Mouse (Mus musculus) midbrain, embryonic 16.5 days (tissue): ENCODE data around the gene Sdk1. TPM values are rescaled to one million over a fixed set of nuclear protein-coding genes. Genes with fewer than 3 reads are reported as not detected.

Experiments used
- ATAC-seq: fragments of 200-750 bp; cut with Nextera tagmentation; 2 replicates; pipeline ENCODE4 v1.8.0; 2017; ENCODE audit warnings: moderate TSS enrichment
- H3K27ac ChIP-seq: fragments of 300-500 bp; sonication (generic); 2 replicates; pipeline ENCODE4 v1.5.1; 2014; ENCODE audit warnings: mild to moderate bottlenecking, low read length, mixed read lengths
- H3K27me3 ChIP-seq: fragments of 300-500 bp; sonication (generic); 2 replicates; pipeline ENCODE4 v1.6.1; 2014; ENCODE audit warnings: low read depth, low read length, mixed read lengths; ENCODE audit not compliant: control insufficient read depth, insufficient read depth
- H3K36me3 ChIP-seq: fragments of 300-500 bp; sonication (generic); 2 replicates; pipeline ENCODE4 v1.6.1; 2014; ENCODE audit warnings: mild to moderate bottlenecking, low read length, moderate library complexity, mixed read lengths; ENCODE audit not compliant: control insufficient read depth, insufficient read depth
- H3K4me1 ChIP-seq: fragments of 300-500 bp; sonication (generic); 2 replicates; pipeline ENCODE4 v1.6.1; 2014; ENCODE audit warnings: mild to moderate bottlenecking, low read length, mixed read lengths; ENCODE audit not compliant: control insufficient read depth, insufficient read depth
- H3K4me2 ChIP-seq: fragments of 300-500 bp; sonication (generic); 2 replicates; pipeline ENCODE4 v1.6.1; 2014; ENCODE audit warnings: mild to moderate bottlenecking, low read length, mixed read lengths
- H3K4me3 ChIP-seq: fragments of 300-500 bp; sonication (generic); 2 replicates; pipeline ENCODE4 v1.5.1; 2014; ENCODE audit warnings: low read depth, mild to moderate bottlenecking, low read length, moderate library complexity, mixed read lengths
- H3K9ac ChIP-seq: fragments of 300-500 bp; sonication (generic); 2 replicates; pipeline ENCODE4 v1.6.1; 2014; ENCODE audit warnings: low read depth, low read length, mixed read lengths
- H3K9me3 ChIP-seq: fragments of 300-500 bp; sonication (generic); replicated peaks from 2 replicates; pipeline ENCODE4 v1.6.1; 2014; ENCODE audit warnings: mild to moderate bottlenecking, low read length, mixed read lengths; ENCODE audit not compliant: control insufficient read depth, poor library complexity, severe bottlenecking
- WGBS: fragments of 180-500 bp; shearing (Covaris S2); extraction: QIAGEN DNeasy Blood & Tissue Kit; methylation state at CpG from one replicate; pipeline ENCODE4 v1.1.7; 2014; 5-methylcytosine and 5-hydroxymethylcytosine counted together
- polyA plus RNA-seq: library from polyadenylated mRNA; unstranded; fragments of >200 nt; fragmentation: Nextera tagmentation; extraction: Ambion mirVana; gene quantifications from 2 replicates; pipeline ENCODE4 v1.2.1, GENCODE M21; 2015

The Sdk1 gene
- 2.2 and 2.5 TPM in 2 replicates for polyA plus RNA-seq

GRCm38 (mm10) chr5:141240841-141241543, at the start of gene Sdk1:
Gene Sdk1 (plus strand): TSS chr5:141241490.
- ATAC-seq = peak; percentile 95
- H3K27me3 ChIP-seq = peaks cover 7% of the 10 kb centered on the region; the same call in 1 of the 2 replicates
- peak within 1 kb of the TSS; percentile 81 for H3K4me2 ChIP-seq
- peak within 1 kb of the TSS; percentile 81 for H3K9ac ChIP-seq
- H3K9me3 ChIP-seq = no peaks in the 10 kb centered on the region
- peak within 1 kb of the TSS; percentile 72 for H3K27ac ChIP-seq
- peak within 1 kb of the TSS; percentile 77 for H3K4me3 ChIP-seq
- peaks cover 28% of the 10 kb centered on the region for H3K4me1 ChIP-seq
- no peaks in the 10 kb centered on the region for H3K36me3 ChIP-seq
- WGBS = under 1% methylated on average over 53 of the region's 77 CpGs

- Histone ChIP-seq H3K4me2 (peak overlapping the region; percentile 29; the same call in 1 of the 2 replicates), H3K27ac (no peak overlapping the region), H3K27me3 (no peaks in the 10 kb centered on the region), H3K4me1 (peaks cover 4% of the 10 kb centered on the region), H3K9me3 (no peaks in the 10 kb centered on the region), H3K9ac (no peak overlapping the region), H3K36me3 (no peaks in the 10 kb centered on the region), H3K4me3 (no peak overlapping the region)
- 38% methylated on average over 4 of the region's 4 CpGs for WGBS
- no peak for ATAC-seq
Observed at GRCm38 (mm10) chr5:141197278-141197677, 44.0 kb upstream of the Sdk1 start.

GRCm38 (mm10) chr5:141202276-141203065, 38.8 kb upstream of the Sdk1 start:
- no peaks in the 10 kb centered on the region for H3K27me3 ChIP-seq
- no peak overlapping the region for H3K4me2 ChIP-seq
- 70% methylated on average over 11 of the region's 11 CpGs for WGBS
- no peak overlapping the region for H3K4me3 ChIP-seq
- no peak for ATAC-seq
- no peaks in the 10 kb centered on the region for H3K9me3 ChIP-seq
- no peak overlapping the region for H3K9ac ChIP-seq
- H3K36me3 ChIP-seq = no peaks in the 10 kb centered on the region
- peaks cover under 1% of the 10 kb centered on the region; the same call in 1 of the 2 replicates for H3K4me1 ChIP-seq
- H3K27ac ChIP-seq = no peak overlapping the region

GRCm38 (mm10) chr5:141207061-141207460, 34.2 kb upstream of the Sdk1 start:
- Histone ChIP-seq H3K4me1 (no peaks in the 10 kb centered on the region), H3K9ac (no peak overlapping the region), H3K27ac (no peak overlapping the region), H3K4me3 (no peak overlapping the region), H3K36me3 (no peaks in the 10 kb centered on the region), H3K9me3 (no peaks in the 10 kb centered on the region), H3K27me3 (no peaks in the 10 kb centered on the region), H3K4me2 (no peak overlapping the region)
- WGBS = 52% methylated on average over 5 of the region's 5 CpGs
- ATAC-seq = no peak

- Histone ChIP-seq H3K4me3 (no peak overlapping the region), H3K36me3 (no peaks in the 10 kb centered on the region), H3K4me2 (no peak overlapping the region), H3K4me1 (no peaks in the 10 kb centered on the region), H3K27me3 (no peaks in the 10 kb centered on the region), H3K9ac (no peak overlapping the region), H3K27ac (no peak overlapping the region), H3K9me3 (no peaks in the 10 kb centered on the region)
- ATAC-seq = no peak
- WGBS = 86% methylated on average over 3 of the region's 3 CpGs
Observed at GRCm38 (mm10) chr5:141225243-141225642, 16.0 kb upstream of the Sdk1 start.

GRCm38 (mm10) chr5:141234326-141234725, 7.0 kb upstream of the Sdk1 start:
- no peak overlapping the region for H3K27ac ChIP-seq
- peaks cover 4% of the 10 kb centered on the region; the same call in 1 of the 2 replicates for H3K27me3 ChIP-seq
- H3K36me3 ChIP-seq = no peaks in the 10 kb centered on the region
- H3K9me3 ChIP-seq = no peaks in the 10 kb centered on the region
- no peak for ATAC-seq
- WGBS = 7% methylated on average over 4 of the region's 4 CpGs
- no peak overlapping the region for H3K4me2 ChIP-seq
- H3K4me3 ChIP-seq = no peak overlapping the region
- no peak overlapping the region for H3K9ac ChIP-seq
- H3K4me1 ChIP-seq = peaks cover 4% of the 10 kb centered on the region; the same call in 1 of the 2 replicates

GRCm38 (mm10) chr5:141239401-141239800, 1.9 kb upstream of the Sdk1 start:
- Histone ChIP-seq H3K36me3 (no peaks in the 10 kb centered on the region), H3K4me1 (peaks cover 29% of the 10 kb centered on the region), H3K4me3 (no peak overlapping the region), H3K27me3 (peaks cover 7% of the 10 kb centered on the region; the same call in 1 of the 2 replicates), H3K27ac (no peak overlapping the region), H3K9ac (no peak overlapping the region), H3K4me2 (no peak overlapping the region), H3K9me3 (no peaks in the 10 kb centered on the region)
- no peak for ATAC-seq
- WGBS = 35% methylated on average over 5 of the region's 5 CpGs

GRCm38 (mm10) chr5:141240441-141240840, 849 bp upstream of the Sdk1 start:
- WGBS = under 1% methylated on average over 10 of the region's 10 CpGs
- Histone ChIP-seq H3K9ac (peak overlapping the region; percentile 81; the same call in 1 of the 2 replicates), H3K36me3 (no peaks in the 10 kb centered on the region), H3K27ac (no peak overlapping the region), H3K4me1 (peaks cover 28% of the 10 kb centered on the region), H3K27me3 (peaks cover 7% of the 10 kb centered on the region; the same call in 1 of the 2 replicates), H3K4me3 (peak overlapping the region; percentile 77), H3K9me3 (no peaks in the 10 kb centered on the region), H3K4me2 (peak overlapping the region; percentile 81)
- 0 out of 2 replicates have a peak, but pooled peaks have one; percentile 5 for ATAC-seq
